Mouse (Mus musculus) brain, embryonic 18.5 days (tissue): ENCODE results near the gene Klc2.

Source experiments
- DNase-seq: peaks from one replicate; pipeline ENCODE4 v3.0.0-alpha.2; 2012; ENCODE audit warnings: low read depth, low spot score

Gene Klc2

DNA sequence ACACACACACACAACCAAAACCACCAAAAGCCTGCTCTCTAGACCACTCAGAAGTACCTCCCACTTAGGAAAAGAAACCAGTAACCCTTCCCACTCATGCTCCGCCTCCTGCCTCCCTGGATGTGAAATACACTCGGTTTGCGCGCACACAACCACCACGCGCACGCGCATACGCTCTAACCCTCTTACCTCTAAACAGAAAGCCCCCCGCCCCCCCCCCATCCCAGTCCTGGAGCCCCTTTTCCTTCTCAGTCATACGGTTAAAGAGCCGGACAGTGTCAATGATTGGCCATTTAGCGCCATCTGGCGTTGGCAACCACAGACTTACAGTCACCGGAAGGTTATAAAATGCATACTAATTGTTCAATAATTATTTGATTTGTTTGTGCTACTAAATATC is 45.3 kb downstream of the Klc2 start:
- DNase-seq = no peak

DNA sequence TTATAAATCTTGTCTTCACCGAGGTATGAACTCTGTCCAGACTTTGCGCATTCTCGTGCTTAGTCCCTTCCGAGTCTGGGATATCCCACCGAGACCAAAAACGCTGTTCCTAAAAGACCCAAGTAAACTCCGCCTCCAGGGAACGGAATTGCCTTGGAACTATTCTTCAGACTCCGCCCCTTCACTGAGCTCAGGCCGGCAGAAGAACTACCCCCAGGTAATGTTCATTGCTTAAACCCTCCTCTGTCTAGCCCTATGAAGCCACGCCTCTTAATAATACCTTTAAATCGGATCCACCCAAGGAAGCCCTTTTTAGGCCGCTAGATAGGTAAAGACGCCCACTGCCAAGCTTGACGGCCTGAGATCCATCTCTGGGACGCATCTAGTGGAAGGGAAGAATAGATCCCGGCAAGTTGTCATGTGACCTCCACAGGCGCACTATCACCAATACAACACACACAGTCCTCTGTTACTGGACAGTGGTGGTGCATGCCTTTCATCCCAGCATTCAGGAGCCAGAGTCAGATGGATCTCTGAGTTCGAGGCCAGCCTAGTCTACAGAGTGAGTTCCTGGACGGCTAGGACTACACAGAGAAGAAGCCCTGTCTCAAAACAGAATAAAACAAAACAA is 45.9 kb downstream of the Klc2 start:
- DNase-seq = no peak

DNA sequence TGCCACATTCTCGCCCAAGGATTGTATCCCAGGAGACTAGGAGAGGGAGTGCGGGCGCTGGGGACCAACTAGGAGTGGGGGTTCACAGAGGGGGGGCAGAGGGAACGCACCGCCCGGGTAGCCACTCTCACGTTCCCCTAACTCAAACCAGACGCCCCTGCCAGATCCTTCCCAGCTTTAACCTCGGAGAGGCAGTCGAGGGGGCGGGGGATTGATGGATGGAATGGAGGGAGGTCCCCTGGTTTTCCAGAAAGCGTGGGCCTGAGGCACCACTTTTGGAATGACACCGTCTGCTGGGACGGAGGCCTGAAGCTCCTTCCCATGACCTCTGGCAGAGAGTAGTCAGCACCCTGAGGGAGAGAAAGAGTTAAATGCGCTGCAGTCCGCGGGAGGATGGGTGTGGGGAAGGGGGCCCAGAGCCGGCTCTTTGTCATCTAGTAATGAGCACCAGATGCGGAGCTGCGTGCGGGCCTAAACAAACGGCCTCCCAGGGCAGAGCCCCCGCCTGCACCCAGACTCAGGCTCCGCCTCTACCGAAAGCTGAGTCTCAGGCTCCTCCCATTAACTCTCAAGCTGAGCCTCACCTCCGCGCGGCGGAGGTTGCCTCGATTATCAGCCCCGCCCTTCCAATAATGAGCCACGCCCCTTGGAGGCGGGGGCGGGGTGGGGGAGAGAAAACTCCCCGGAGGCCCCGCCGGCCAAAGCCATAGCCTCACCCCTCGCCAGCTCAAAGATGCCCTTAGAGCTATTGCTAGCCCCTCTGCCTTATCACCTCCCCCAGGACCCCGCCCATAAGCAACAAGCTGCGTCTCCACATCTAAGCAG is 46.6 kb downstream of the Klc2 start:
- no peak for DNase-seq

DNA sequence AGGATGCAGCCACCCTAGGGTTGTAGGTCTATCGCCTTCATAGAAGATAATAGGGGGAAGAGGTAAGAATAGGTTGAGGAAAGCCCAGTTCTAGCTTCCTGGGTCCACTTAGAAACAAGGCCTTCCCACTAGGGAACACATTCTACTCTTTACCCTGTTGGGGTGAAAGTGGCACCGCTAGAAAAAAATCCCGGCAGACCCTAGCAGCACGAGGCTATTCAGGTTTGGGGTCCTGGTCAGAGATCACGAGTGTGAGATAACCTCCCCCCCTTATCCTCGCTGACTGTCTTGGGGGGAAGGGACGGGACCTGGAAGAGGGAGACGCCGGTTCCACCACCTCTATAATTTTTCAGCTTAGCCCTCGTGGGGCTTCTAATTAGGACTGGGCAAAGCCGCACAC is 47.3 kb downstream of the Klc2 start:
- DNase-seq = no peak

DNA sequence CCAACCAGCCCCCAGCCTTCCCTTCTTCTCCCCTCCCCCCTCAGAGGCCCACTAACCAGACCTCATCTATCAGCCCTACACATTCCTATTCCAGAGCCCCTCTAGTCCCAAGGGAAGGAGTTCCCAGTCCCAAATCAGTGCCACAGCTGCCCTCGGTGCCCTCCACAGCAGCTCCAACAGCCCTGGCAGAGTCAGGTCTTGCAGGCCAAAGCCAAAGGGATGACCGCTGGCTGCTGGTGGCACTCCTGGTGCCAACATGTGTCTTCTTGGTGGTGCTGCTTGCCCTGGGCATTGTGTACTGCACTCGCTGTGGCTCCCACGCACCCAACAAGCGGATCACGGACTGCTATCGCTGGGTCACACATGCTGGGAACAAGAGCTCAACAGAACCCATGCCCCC is 48.4 kb downstream of the Klc2 start:
- DNase-seq = no peak

DNA sequence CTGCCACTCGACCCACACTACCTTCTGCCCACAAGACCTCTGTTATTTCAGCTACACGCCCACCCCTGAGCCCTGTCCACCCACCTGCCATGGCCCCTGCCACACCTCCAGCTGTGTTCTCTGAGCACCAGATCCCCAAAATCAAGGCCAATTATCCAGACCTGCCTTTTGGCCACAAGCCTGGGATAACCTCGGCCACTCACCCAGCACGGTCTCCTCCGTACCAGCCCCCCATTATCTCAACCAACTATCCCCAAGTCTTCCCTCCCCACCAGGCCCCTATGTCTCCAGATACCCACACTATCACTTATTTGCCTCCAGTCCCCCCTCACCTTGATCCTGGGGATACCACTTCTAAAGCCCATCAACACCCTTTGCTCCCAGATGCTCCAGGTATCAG is 48.9 kb downstream of the Klc2 start:
- no peak for DNase-seq

DNA sequence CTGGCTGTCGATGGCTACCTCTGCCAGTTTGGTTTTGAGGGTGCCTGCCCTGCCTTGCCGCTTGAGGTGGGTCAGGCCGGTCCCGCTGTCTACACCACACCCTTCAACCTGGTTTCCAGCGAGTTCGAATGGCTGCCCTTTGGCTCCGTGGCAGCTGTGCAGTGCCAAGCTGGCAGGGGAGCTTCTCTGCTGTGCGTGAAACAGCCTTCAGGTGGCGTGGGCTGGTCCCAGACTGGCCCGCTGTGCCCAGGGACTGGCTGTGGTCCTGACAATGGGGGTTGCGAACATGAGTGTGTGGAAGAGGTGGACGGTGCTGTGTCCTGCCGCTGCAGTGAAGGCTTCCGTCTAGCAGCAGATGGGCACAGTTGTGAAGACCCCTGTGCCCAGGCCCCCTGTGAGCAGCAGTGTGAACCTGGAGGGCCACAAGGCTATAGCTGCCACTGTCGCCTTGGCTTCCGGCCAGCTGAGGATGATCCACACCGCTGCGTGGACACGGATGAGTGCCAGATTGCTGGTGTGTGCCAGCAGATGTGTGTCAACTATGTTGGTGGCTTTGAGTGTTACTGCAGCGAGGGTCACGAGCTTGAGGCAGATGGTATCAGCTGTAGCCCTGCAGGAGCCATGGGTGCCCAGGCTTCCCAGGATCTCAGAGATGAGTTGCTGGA is 49.7 kb downstream of the Klc2 start:
- DNase-seq = no peak

DNA sequence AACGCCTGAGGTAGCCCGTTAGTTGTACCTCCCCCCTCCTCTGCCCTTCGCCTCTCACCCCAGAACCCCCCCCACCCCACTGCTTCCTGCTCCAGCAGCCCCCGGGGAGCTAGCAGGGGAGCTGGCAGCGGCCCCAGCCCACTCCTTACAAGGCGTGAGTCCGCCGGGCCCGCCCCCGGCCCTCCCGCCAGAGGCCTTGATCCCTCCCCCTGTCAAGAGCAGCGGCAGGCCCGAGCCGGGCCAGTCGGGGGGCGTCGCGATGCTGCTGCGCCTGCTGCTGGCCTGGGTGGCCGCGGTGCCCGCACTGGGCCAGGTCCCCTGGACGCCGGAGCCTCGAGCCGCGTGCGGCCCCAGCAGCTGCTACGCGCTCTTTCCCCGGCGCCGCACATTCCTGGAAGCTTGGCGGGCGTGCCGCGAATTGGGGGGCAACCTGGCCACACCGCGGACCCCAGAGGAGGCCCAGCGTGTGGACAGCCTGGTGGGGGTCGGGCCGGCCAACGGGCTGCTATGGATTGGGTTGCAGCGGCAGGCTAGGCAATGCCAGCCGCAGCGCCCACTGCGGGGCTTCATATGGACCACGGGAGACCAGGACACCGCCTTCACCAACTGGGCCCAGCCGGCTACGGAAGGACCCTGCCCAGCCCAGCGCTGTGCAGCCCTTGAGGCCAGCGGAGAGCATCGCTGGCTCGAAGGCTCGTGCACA is 50.3 kb downstream of the Klc2 start, which contains the start of gene Cd248:
TSS of gene Cd248 (plus strand) at position 212 of the 703 bp plus-strand sequence.
- DNase-seq = no peak

DNA sequence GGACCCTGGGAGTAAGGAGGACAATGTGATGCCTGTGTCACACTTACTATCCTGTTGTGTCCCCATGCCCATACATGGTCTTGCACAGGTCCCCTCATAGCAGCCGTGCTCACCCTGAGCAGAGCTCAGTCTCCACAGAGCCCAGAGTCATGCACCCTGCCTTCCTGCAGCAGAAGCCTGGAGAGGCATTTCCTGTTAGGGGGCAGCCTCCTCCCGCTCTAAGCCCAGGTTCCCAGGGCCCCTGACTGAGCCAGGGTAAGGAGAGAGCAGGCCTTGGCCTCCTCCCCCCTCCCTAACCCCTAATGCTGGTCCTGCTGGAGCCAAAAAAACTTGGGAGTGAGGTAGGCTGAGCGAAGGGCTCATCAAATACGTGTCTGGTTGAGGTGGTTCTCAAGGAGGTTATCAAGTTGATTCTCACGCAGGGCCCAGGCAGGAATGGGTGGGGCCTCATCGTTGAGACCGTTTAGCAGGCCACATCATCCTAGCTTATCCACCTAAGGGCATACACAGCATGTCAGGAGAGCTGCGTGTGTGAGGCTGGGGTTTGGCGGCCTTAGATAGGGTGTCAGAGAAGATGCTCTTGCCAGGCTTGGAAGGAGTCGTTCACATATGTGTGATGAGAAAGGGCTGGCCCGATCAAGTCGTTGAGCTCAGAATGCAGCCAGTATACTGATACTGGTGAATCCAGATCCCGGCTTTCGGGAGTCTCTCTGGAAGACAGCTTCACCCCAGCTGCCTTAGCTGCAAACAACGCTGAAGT is 51.1 kb downstream of the Klc2 start:
- DNase-seq = no peak

DNA sequence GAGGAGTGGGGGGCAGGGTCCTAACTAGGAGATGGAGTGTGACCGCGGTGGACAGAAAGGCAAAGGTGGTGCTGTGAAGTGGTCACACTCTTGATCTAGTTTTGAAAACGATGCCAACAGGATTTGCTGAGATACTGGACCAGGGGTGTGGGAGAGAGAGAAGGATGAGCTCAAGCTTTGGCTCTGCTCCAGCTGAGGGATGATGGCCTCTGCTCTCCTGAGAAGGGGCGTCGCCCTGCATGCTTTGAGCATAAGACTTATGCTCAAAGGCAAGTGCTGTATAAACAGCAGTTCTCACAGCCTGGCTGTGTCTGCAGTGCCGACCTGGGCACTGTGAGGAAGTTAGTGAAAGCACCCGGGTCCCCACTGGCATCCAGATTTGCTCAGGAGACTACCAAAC is 53.3 kb downstream of the Klc2 start:
- no peak for DNase-seq

DNA sequence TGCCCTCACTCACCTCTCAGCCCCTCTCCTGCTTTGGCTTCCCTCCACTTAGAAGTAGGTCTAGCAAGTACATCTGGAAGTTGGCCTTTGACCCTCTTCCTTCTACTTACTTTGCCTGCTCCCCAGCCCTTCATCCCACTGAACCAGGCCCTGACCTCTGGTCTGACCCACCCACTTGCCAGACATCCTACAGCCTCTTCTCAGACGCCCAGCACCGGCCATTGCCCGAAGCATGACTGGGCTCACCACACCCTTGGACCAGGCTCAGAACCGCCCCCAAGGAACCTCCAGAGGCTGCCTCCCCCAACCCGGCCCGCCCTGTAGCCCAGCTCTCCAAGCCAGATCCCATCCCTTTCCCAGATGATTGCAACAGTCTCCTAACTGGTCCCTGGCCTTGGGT is 55.9 kb downstream of the Klc2 start:
- no peak for DNase-seq

DNA sequence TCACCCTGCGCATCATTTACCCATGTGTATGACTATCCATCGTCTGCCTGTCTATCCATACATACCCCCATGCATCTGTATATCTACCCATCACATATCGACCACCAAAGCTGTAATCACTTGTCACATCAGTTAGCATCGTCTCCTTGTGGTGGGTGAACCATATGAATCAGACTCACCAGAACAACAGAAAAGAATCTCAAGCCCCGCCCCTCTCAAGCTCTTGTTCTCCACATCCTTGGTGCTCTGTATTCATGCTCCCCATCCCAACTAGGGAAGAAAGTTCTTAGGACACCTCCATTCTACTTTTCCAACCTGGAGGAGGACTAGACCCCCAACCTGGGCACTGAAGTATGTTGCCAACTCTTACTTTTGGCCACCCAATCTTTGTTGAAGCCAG is 56.3 kb downstream of the Klc2 start:
- no peak for DNase-seq

DNA sequence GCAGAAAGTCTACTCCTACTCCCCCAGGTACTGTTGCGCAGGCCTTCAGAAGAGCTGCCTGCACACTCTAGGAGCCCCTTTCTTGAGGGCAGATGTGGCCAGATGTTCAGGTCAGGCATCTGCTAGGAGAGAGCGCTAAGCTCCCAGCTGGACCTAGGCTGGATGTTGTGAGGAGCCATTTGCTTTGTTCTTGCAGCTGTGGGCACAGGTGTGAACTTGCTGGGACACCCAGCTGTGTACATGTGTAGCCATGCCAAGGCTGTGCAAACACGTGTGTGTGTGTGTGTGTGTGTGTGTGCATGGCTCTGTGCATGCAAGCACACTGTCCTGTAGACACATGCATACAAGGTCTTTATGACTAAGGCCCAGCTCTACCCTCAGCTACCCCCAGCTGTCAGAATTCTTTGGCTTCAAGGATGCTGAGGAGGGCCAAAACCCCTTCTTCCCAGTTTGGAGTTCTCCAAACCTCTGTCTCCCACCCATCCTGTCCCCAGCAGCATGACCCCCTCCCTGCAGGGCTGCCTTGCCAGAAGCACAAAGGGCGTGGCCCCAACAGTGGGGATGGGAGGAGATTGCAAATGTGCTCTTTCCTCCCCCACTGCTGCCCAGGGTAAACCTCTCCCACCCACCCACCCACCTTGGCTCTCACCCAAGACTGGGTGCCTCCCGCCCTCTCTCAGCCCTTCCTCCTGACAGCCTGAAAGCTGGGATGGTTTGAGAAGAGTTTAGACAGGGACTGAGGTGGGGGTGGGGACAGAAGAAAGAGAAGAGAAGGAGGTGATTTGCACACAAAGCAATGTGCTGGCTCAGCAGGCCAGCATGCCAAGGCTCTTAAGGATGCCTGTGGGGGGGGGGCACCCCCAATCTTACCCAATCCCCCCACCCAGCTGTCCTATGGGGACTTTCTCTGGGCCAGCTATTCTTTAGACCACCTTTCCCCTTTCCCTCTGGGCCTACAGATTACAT is 57.7 kb downstream of the Klc2 start:
- DNase-seq = no peak

DNA sequence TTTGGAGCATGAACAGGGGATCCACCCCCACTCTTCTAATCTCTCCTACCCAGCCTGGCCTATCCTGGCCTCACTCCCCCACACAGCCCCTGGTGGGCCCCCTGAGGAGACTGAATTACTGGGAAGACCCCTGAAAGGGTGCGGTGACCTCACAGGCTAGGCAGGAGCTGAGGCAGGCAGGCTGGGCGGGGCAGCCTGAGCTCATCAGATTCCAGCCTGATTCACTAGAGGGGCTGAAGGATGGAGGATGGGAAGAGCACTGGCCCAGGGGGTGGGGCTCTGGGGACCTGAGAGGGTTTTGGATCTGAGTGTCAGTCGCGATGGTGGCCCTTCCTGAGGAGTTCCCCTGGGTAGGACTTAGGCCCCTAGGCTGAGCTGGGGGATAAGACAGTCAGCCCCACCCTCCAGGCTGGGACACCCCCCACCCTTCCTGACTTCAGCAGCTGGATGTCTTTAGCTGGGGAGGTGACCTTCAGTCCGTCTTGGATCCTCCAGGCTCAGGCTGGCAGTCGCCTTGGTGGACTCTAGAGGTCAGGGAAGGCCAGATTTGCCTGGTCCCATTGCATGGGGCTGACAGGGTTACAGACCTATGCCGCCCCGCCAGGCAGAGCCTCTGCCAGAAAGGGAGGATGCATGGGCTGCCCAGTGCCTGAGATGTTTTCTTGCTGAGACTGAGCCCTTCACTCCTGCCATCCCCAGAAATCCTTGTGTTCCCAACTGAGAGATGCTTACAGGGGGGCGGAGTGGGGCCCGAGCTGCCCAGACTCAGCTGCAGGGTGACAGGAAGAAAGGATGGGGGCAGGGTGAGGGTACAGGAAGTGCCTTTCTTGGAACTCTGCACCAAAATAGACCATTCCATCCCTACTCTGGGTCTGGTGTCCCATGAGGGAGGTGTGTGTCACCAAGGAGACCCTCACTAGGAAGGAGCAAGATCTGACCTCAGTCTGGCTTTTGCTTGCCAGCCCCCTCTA is 59.3 kb downstream of the Klc2 start:
- DNase-seq = no peak

DNA sequence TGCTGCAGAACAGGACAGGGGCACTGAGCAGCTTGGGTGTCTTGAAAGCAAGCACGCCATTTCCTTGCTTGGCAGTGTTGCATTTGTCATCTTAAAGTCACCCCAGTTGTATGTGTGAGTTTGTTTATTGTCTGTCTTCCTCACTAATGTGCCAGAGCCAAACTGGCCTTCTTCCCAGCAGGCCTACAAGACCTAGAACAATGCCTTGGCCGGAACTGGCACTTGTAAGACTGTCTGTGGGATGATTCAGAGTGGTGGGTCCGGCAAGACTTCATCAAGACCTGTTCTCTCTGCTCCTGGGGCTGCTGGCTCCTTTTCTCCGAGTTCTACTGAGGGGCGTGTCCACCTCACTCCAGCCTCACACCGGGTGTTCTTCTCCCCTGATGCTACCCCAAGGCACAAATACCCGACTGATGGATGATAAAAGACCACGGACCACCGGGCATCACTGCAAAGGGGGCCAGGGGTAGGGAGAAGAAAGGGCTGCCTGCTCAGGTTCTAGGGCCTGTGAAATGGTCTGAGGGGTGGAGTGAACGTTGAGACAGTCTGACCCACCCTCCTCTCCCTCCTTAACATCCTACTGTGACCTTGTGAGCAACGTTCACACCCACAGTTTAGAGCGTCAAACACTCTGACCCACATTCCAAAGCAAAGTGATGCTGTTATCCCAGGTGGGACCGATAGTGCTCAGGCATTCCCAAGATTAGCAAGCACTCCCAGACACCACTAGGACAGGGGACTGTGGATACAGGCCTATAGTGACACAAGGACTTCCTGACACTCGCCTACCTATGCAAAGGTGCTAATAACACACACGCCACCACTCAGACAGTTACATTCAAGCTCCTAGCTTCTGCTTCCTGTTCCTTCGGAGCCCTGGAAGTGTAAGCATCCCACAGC is 60.2 kb downstream of the Klc2 start:
- no peak for DNase-seq
